Mouse (Mus musculus) small intestine, adult 2 months (tissue): ENCODE results near the gene Fcgr3. TPM values are rescaled to one million over a fixed set of nuclear protein-coding genes. Genes with fewer than 3 reads are reported as not detected.
A peak's percentile ranks its signal among the peaks of the same experiment; 100 is the strongest.
"Not testable (repeated sequence)": the region's sequence is repeated elsewhere in the genome, so short reads cannot be mapped to it uniquely, and the experiment has no call there.

Source experiments
- H3K27ac ChIP-seq: fragments of 200-500 bp; 2 replicates; pipeline ENCODE4 v1.5.1; 2012; ENCODE audit warnings: low read depth, low read length, control low read depth, inconsistent platforms; ENCODE audit not compliant: insufficient read depth
- H3K27me3 ChIP-seq: fragments of 200-500 bp; 2 replicates; pipeline ENCODE4 v1.6.1; 2012; ENCODE audit warnings: mild to moderate bottlenecking, moderate library complexity, low read length, inconsistent platforms; ENCODE audit not compliant: control insufficient read depth, insufficient read depth
- H3K36me3 ChIP-seq: fragments of 200-500 bp; 2 replicates; pipeline ENCODE4 v1.6.1; 2012; ENCODE audit warnings: mild to moderate bottlenecking, low read length, control low read depth, inconsistent platforms; ENCODE audit not compliant: control insufficient read depth, insufficient read depth
- H3K4me1 ChIP-seq: fragments of 200-500 bp; 2 replicates; pipeline ENCODE4 v1.6.1; 2012; ENCODE audit warnings: low read length, inconsistent platforms, mixed read lengths; ENCODE audit not compliant: control insufficient read depth, insufficient read depth, insufficient read length
- H3K4me3 ChIP-seq: fragments of 200-500 bp; 2 replicates; pipeline ENCODE4 v1.5.1; 2012; ENCODE audit warnings: low read depth, mild to moderate bottlenecking, control low read depth, inconsistent platforms, low read length, moderate library complexity
- CTCF ChIP-seq: fragments of 200-500 bp; IDR thresholded peaks from 2 replicates; pipeline ENCODE4 v1.5.1; 2012; ENCODE audit warnings: low read depth, mild to moderate bottlenecking, control low read depth, inconsistent platforms, low read length, moderate library complexity, mixed read lengths; ENCODE audit not compliant: insufficient replicate concordance, insufficient read length; ENCODE audit errors: extremely low read depth
- POLR2A ChIP-seq: fragments of 200-500 bp; IDR thresholded peaks from 2 replicates; pipeline ENCODE4 v1.6.1; 2012; ENCODE audit warnings: low read depth, mild to moderate bottlenecking, control low read depth, inconsistent platforms, low read length, moderate library complexity
- WGBS: fragments of 180-500 bp; shearing (Covaris S2); methylation state at CpG from one replicate; pipeline ENCODE4 v1.1.7; 2018; 5-methylcytosine and 5-hydroxymethylcytosine counted together
- polyA plus RNA-seq: library from polyadenylated mRNA; depleted of rRNA; stranded (reverse); fragments of >200 nt; gene quantifications from 2 replicates; pipeline ENCODE4 v1.2.3, GENCODE M21; 2012

Fcgr3 gene
- polyA plus RNA-seq, 1 experiment: 4.9 TPM

GRCm38 (mm10) chr1:171096110-171096964 is 31.6 kb upstream of the Fcgr3 start:
- H3K36me3 ChIP-seq: no peaks in the 10 kb centered on the region
- TF ChIP-seq CTCF (no peak), POLR2A (no peak)
- H3K27ac ChIP-seq: no peak overlapping the region
- 16% methylated on average over 10 of the region's 10 CpGs for WGBS
- H3K27me3 ChIP-seq: no peaks in the 10 kb centered on the region
- no peak overlapping the region; the same call in 1 of the 2 replicates for H3K4me3 ChIP-seq
- no peaks in the 10 kb centered on the region for H3K4me1 ChIP-seq

- no peaks in the 10 kb centered on the region for H3K36me3 ChIP-seq
- TF ChIP-seq CTCF: no peak
- TF ChIP-seq POLR2A: no peak
- 56% methylated on average over 4 of the region's 4 CpGs for WGBS
Observed at GRCm38 (mm10) chr1:171094424-171094823, 29.7 kb upstream of the Fcgr3 start.

GRCm38 (mm10) chr1:171090761-171091160 is 26.0 kb upstream of the Fcgr3 start:
- H3K4me1 ChIP-seq: 0 out of 2 replicates have a peak, but pooled peaks cover 2% of the 10 kb centered on the region
- no peak overlapping the region for H3K4me3 ChIP-seq
- H3K27ac ChIP-seq: no peak overlapping the region
- 24% methylated on average over 2 of the region's 2 CpGs for WGBS
- peaks cover 2% of the 10 kb centered on the region for H3K27me3 ChIP-seq
- no peaks in the 10 kb centered on the region for H3K36me3 ChIP-seq
- TF ChIP-seq POLR2A (no peak), CTCF (no peak)

More at GRCm38 (mm10) chr1:171094424-171094823, 29.7 kb upstream of the Fcgr3 start:
- Histone ChIP-seq H3K4me1 (no peaks in the 10 kb centered on the region), H3K4me3 (no peak overlapping the region), H3K27ac (no peak overlapping the region), H3K27me3 (no peaks in the 10 kb centered on the region)

GRCm38 (mm10) chr1:171089891-171090290 is 25.2 kb upstream of the Fcgr3 start:
- Histone ChIP-seq H3K36me3 (no peaks in the 10 kb centered on the region), H3K4me3 (no peak overlapping the region), H3K4me1 (peaks cover 5% of the 10 kb centered on the region; the same call in 1 of the 2 replicates), H3K27ac (no peak overlapping the region), H3K27me3 (peaks cover 6% of the 10 kb centered on the region)
- no peak for TF ChIP-seq CTCF
- TF ChIP-seq POLR2A: no peak
- WGBS: 86% methylated on average over 1 of the region's 1 CpGs

- H3K27ac ChIP-seq, H3K4me3 ChIP-seq, H3K4me1 ChIP-seq, H3K27me3 ChIP-seq, H3K36me3 ChIP-seq: not testable (repeated sequence)
- 5% methylated on average over 10 of the region's 10 CpGs for WGBS
Observed at GRCm38 (mm10) chr1:171088237-171088869, 23.6 kb upstream of the Fcgr3 start.

GRCm38 (mm10) chr1:171085718-171086117 is 21.0 kb upstream of the Fcgr3 start:
- H3K27me3 ChIP-seq: peaks cover 6% of the 10 kb centered on the region
- peaks cover 5% of the 10 kb centered on the region; the same call in 1 of the 2 replicates for H3K4me1 ChIP-seq
- H3K36me3 ChIP-seq: no peaks in the 10 kb centered on the region
- no peak for TF ChIP-seq POLR2A
- TF ChIP-seq CTCF: no peak
- peak overlapping the region; percentile 55 for H3K4me3 ChIP-seq
- no peak overlapping the region for H3K27ac ChIP-seq
- under 1% methylated on average over 26 of the region's 26 CpGs for WGBS

GRCm38 (mm10) chr1:171081512-171082231 is 16.9 kb upstream of the Fcgr3 start:
- H3K27me3 ChIP-seq: peaks cover 12% of the 10 kb centered on the region
- H3K27ac ChIP-seq, H3K36me3 ChIP-seq, H3K4me1 ChIP-seq, H3K4me3 ChIP-seq: not testable (repeated sequence)
- 44% methylated on average over 12 of the region's 17 CpGs for WGBS

- H3K27me3 ChIP-seq, H3K36me3 ChIP-seq, H3K4me1 ChIP-seq, H3K27ac ChIP-seq, H3K4me3 ChIP-seq: not testable (repeated sequence)
- WGBS: no CpG with 5 or more reads among the region's 43 CpGs
Observed at GRCm38 (mm10) chr1:171079825-171080224, 15.1 kb upstream of the Fcgr3 start.

DNA sequence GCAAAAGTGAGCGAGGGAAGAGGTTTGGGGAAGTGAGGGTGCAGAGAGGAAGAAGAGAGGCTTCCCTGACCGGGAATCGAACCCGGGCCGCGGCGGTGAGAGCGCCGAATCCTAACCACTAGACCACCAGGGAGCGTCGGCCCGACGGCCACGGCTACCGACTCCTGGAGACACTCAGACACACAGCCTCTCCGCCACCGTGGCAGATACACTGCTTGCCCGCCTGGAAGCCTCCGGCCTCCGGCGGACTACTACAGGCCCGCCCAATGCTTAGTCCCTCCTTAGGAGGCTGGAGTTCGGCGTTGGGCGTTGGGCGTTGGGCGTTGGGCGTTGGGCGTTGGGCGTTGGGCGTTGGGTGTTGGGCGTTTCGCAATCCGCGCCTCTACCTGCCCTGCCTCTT is 14.6 kb upstream of the Fcgr3 start:
- not testable (repeated sequence) for H3K36me3 ChIP-seq, H3K27ac ChIP-seq, H3K27me3 ChIP-seq, H3K4me1 ChIP-seq
- H3K4me3 ChIP-seq: peak overlapping the region; percentile 37; the same call in 1 of the 2 replicates
- 0% methylated on average over 1 of the region's 35 CpGs for WGBS

GRCm38 (mm10) chr1:171078419-171078818 is 13.7 kb upstream of the Fcgr3 start:
- H3K36me3 ChIP-seq, H3K4me1 ChIP-seq, H3K27ac ChIP-seq, H3K27me3 ChIP-seq: not testable (repeated sequence)
- H3K4me3 ChIP-seq: 0 out of 2 replicates have a peak overlapping the region, but pooled peaks have one; percentile 27
- WGBS: 19% methylated on average over 12 of the region's 12 CpGs
